10 mouse cellular contexts compared by ENCODE assay signal in the genomic region with DNA sequence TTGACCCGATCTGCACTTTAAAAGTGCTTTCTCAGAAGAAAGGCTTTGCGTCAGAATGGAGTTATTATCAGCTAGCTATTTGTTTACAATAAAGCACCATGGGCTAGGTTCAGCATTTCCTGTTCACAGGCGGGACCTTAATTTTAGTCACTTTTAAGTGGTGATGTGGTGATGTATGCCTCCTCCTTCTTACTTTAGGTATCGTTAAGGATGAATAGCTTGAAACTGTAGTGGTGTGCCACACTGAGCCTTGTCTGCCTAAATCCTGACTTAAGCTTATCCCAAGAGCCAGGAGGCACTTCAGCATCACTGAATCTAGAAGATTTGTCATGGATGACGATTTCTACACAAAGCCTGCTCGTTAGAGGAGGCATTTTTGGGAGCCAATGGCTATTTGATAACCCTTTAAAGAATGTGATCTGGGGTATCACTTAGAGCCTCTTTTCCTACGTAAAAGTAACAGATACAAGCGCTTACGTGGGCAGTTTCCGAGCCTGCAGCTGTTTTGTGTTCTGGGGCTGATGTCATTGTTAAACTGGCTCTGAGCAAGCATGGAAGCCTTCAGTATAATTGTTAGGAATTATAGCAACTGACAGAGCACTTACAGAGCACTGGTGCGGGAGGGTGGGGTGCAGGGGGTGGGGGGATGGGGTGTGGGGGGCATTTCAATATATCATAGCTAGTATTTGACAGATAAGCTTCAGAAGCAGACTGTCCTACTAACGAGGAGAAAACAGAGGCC.
DNase-seq lines count a peak whose midpoint lies in the region; ATAC-seq and TF ChIP-seq lines count a peak whose summit lies in the region.
"Had no signal": no experiment of that assay in that cellular context is flagged by ENCODE, and none has a peak within 500 bp of the region (broad histone marks: within the 10 kb centered on the region; RNA-seq: fewer than 3 reads in every experiment).

No protein-coding gene starts in this region.

- no peak overlapping the region for H3K9ac ChIP-seq in lung, embryonic 14.5 days
- no peak overlapping the region for H3K9ac ChIP-seq in forebrain, postnatal 0 days
- H3K9ac ChIP-seq in limb, embryonic 14.5 days (ENCODE audit: low read depth, low read length, severe bottlenecking): no peak overlapping the region
- H3K9ac ChIP-seq in stomach, embryonic 16.5 days (ENCODE audit: low read length): 0 out of 2 replicates have a peak overlapping the region, but pooled peaks have one; percentile 23

- no peak for ATAC-seq in lung, embryonic 14.5 days (ENCODE audit: insufficient read depth)
- peak; percentile 71; the same call in 1 of the 2 replicates for ATAC-seq in forebrain, postnatal 0 days
- peak; percentile 59 for ATAC-seq in limb, embryonic 14.5 days (ENCODE audit: low FRiP score, low read depth)
- ATAC-seq in stomach, embryonic 16.5 days (ENCODE audit: insufficient read depth, low FRiP score): 0 out of 2 replicates have a peak, but pooled peaks have one; percentile 31

- H3K27me3 ChIP-seq in lung, embryonic 14.5 days (ENCODE audit: insufficient read depth, low read length): no peaks in the 10 kb centered on the region
- no peaks in the 10 kb centered on the region for H3K27me3 ChIP-seq in forebrain, postnatal 0 days (ENCODE audit: insufficient read depth, low read length)
- no peaks in the 10 kb centered on the region for H3K27me3 ChIP-seq in limb, embryonic 14.5 days (ENCODE audit: control insufficient read depth, insufficient read depth, low read length)
- H3K27me3 ChIP-seq in stomach, embryonic 16.5 days (ENCODE audit: control insufficient read depth, insufficient read depth, low read length): no peaks in the 10 kb centered on the region
- H3K27me3 ChIP-seq: megakaryocyte, embryonic 14.5 days had no signal

- peaks cover 24% of the 10 kb centered on the region for H3K4me1 ChIP-seq in lung, embryonic 14.5 days (ENCODE audit: insufficient read depth)
- 0 out of 2 replicates have a peak, but pooled peaks cover 8% of the 10 kb centered on the region for H3K4me1 ChIP-seq in forebrain, postnatal 0 days (ENCODE audit: insufficient read depth)
- peaks cover 29% of the 10 kb centered on the region for H3K4me1 ChIP-seq in limb, embryonic 14.5 days (ENCODE audit: control insufficient read depth, insufficient read depth, low read length)
- peaks cover 30% of the 10 kb centered on the region for H3K4me1 ChIP-seq in stomach, embryonic 16.5 days (ENCODE audit: control insufficient read depth, insufficient read depth, low read length)
- H3K4me1 ChIP-seq: megakaryocyte, embryonic 14.5 days had no signal

- no peak for TF ChIP-seq CTCF in lung, embryonic 14.5 days (IDR thresholded peaks at IDR 0.05; ENCODE audit: low read depth)
- TF ChIP-seq CTCF in forebrain, postnatal 0 days (IDR thresholded peaks at IDR 0.05; ENCODE audit: low read depth): no peak

- no peak overlapping the region for H3K4me3 ChIP-seq in lung, embryonic 14.5 days (ENCODE audit: low read depth, low read length)
- H3K4me3 ChIP-seq in forebrain, postnatal 0 days (ENCODE audit: low read depth, low read length): no peak overlapping the region
- no peak overlapping the region for H3K4me3 ChIP-seq in limb, embryonic 14.5 days (replicated peaks; ENCODE audit: low read length)
- H3K4me3 ChIP-seq in stomach, embryonic 16.5 days (replicated peaks; ENCODE audit: low read length): no peak overlapping the region
- H3K4me3 ChIP-seq: megakaryocyte, embryonic 14.5 days had no signal

- 0 out of 2 replicates have a peak overlapping the region, but pooled peaks have one; percentile 26 for H3K4me2 ChIP-seq in lung, embryonic 14.5 days
- H3K4me2 ChIP-seq in forebrain, postnatal 0 days (ENCODE audit: low read depth): peak overlapping the region; percentile 24; the same call in 1 of the 2 replicates
- no peak overlapping the region for H3K4me2 ChIP-seq in limb, embryonic 14.5 days (replicated peaks; ENCODE audit: low read depth, low read length, severe bottlenecking)
- H3K4me2 ChIP-seq in stomach, embryonic 16.5 days (ENCODE audit: low read depth, low read length): 0 out of 2 replicates have a peak overlapping the region, but pooled peaks have one; percentile 10

- H3K27ac ChIP-seq in lung, embryonic 14.5 days (ENCODE audit: low read depth): no peak overlapping the region
- H3K27ac ChIP-seq in forebrain, postnatal 0 days (ENCODE audit: low read depth, low read length): no peak overlapping the region; the same call in 1 of the 2 replicates
- H3K27ac ChIP-seq in limb, embryonic 14.5 days (replicated peaks; ENCODE audit: low read depth, low read length): no peak overlapping the region
- peak overlapping the region; percentile 79 for H3K27ac ChIP-seq in stomach, embryonic 16.5 days (ENCODE audit: low read length)

- H3K36me3 ChIP-seq in lung, embryonic 14.5 days (ENCODE audit: insufficient read depth): no peaks in the 10 kb centered on the region
- no peaks in the 10 kb centered on the region; the same call in 1 of the 2 replicates for H3K36me3 ChIP-seq in forebrain, postnatal 0 days (ENCODE audit: insufficient read depth)
- H3K36me3 ChIP-seq in limb, embryonic 14.5 days (ENCODE audit: control insufficient read depth, insufficient read depth, low read length): no peaks in the 10 kb centered on the region
- H3K36me3 ChIP-seq in stomach, embryonic 16.5 days (ENCODE audit: control insufficient read depth, insufficient read depth, low read length): no peaks in the 10 kb centered on the region

- 37% methylated on average over 12 of the region's 12 CpGs for WGBS in lung, embryonic 14.5 days
- WGBS in forebrain, postnatal 0 days: 21% methylated on average over 12 of the region's 12 CpGs
- WGBS in limb, embryonic 14.5 days: 28% methylated on average over 12 of the region's 12 CpGs
- WGBS in stomach, embryonic 16.5 days: 37% methylated on average over 12 of the region's 12 CpGs

- TF ChIP-seq POLR2A in limb, embryonic 14.5 days (IDR thresholded peaks at IDR 0.05; ENCODE audit: borderline replicate concordance, extremely low read depth, insufficient read depth, insufficient read length): no peak

- no peaks in the 10 kb centered on the region for H3K9me3 ChIP-seq in lung, embryonic 14.5 days (ENCODE audit: low read depth, low read length)
- no peaks in the 10 kb centered on the region for H3K9me3 ChIP-seq in forebrain, postnatal 0 days (ENCODE audit: low read length)
- H3K9me3 ChIP-seq in limb, embryonic 14.5 days (ENCODE audit: control insufficient read depth, low read length): no peaks in the 10 kb centered on the region
- H3K9me3 ChIP-seq in stomach, embryonic 16.5 days (replicated peaks; ENCODE audit: control insufficient read depth, low read length): no peaks in the 10 kb centered on the region
- H3K9me3 ChIP-seq: megakaryocyte, embryonic 14.5 days had no signal

- peak; percentile 9 for DNase-seq in lung, embryonic 14.5 days
- no peak for DNase-seq in lung, postnatal 25 days (ENCODE audit: low spot score)
- DNase-seq in forebrain, postnatal 0 days: peak; percentile 30
- no peak for DNase-seq in limb, embryonic 14.5 days (ENCODE audit: low spot score)
- DNase-seq in heart, adult 8-10 months (ENCODE audit: low spot score): no peak
- no peak for DNase-seq in cerebellum, postnatal 25 days
- DNase-seq in left cerebral cortex, adult 11 months (ENCODE audit: low spot score): no peak
- DNase-seq: right cerebral cortex, postnatal 14 days had no signal

Comparison
In these comparisons a context has a peak if more than half of its experiments do, and no peak if none do; other contexts are left out.
1. DNase-seq: peak in lung, embryonic 14.5 days (single experiment) and forebrain, postnatal 0 days (single experiment); none in lung, postnatal 25 days (single experiment), limb, embryonic 14.5 days (single experiment), heart, adult 8-10 months (single experiment), cerebellum, postnatal 25 days (0 of 2) and left cerebral cortex, adult 11 months (single experiment).